Mouse (Mus musculus) thymus, postnatal 25 days (tissue): ENCODE results near the gene Bri3bp.
"Not testable (repeated sequence)": the region's sequence is repeated elsewhere in the genome, so short reads cannot be mapped to it uniquely, and the experiment has no call there.

Experiments used
- DNase-seq: peaks from one replicate; pipeline ENCODE4 v3.0.0; 2022

Bri3bp gene

GRCm38 (mm10) chr5:125441234-125442114, at the start of gene Bri3bp:
Gene Bri3bp (plus strand): TSS chr5:125441568.
- peak; percentile 78 for DNase-seq

DNA sequence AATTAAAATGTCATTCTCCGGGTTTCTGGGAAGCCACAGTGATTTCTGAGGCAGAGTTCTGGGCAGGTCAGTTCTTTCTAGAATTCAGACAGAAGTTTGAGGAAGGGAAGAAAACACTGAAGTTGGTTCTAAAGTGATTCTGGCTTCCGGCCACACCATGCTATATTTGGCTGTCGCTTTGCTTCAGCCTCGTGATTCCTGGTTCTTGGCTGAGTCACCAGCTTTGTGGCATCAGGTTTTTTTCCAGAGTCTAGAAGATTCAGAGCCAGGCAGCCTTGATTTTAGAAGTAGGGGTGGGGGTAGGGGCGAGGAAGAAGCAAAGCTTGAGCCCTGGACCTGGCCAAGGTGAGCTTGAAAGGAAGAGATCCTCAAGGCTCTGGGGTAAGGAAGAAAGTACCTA, 49.8 kb upstream of the Bri3bp start:
- DNase-seq = no peak

DNA sequence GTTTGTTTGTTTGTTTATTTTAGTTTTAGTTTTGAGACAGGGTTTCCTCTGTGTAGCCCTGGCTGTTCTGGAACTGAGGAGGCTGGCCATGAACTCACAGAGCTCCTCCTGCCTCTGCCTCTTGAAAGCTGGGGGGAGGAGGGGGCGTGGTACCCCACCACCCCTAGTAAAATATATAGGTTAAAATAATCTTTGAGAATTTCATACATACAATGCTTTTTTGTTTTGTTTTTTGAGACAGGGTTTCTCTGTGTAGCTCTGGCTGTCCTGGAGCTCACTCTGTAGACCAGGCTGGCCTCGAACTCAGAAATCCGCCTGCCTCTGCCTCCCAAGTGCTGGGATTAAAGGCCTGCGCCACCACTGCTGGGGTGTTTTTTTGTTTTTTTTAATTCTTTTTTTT, 49.2 kb upstream of the Bri3bp start:
- not testable (repeated sequence) for DNase-seq

- DNase-seq = no peak
These were observed 48.8 kb upstream of the Bri3bp start for GRCm38 (mm10) chr5:125392618-125392976.

DNA sequence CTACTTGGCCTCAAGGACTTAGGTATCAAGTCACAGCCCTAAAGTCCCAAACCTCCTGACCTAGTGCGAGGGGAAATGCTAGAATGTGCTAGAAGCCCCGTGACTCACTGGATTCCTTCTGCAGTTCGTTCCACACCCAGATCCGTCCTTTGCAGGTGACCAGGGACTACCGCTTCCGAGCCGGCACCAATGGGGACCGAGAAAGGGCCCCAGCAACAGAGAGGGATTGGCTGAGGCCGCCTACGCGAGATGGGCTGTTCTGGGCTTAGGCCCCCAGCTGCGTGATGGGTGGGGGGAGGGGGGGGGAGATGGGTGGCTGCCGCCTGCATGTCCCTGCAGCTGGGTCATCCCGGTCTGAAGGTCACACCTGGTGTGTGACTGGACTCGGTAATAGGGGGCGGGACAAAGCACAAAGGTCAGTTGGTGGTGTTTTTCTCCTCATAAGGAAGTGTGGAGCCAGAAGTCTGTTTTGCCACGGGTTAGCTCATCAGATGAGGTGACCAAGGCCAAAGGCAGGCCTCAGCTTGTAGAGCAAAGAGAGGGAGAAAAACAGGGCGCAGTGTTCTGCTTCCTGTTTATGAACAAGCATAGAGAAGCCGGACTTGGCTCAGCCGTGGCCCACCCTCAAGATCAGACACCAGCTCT, 48.3 kb upstream of the Bri3bp start:
- peak; percentile 97 for DNase-seq

- DNase-seq = peak; percentile 85
These were observed 47.5 kb upstream of the Bri3bp start for GRCm38 (mm10) chr5:125393622-125394603.

GRCm38 (mm10) chr5:125395008-125395407, 46.4 kb upstream of the Bri3bp start:
- no peak for DNase-seq

- no peak for DNase-seq
These were observed 40.5 kb upstream of the Bri3bp start for GRCm38 (mm10) chr5:125400903-125401302.

DNA sequence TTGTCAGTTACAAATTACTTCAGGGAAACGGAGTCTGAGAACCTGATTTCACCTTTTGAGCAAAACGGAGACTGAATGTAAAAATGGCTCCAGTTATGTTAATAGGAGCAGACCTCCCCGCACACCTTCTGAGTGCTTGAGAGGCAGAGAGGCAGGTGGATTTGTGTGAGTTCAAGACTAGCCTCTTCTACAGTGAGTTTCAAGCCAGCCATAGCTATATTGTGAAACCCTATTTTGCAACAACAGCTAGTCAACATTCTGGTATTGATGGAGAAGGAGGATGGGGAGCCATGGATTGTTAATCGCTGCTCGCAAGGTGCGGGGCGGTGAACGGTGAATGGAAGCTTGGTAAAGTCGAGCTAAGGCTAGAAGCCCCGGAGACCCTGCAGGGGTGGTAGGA, 38.9 kb upstream of the Bri3bp start:
- DNase-seq = no peak

GRCm38 (mm10) chr5:125402991-125403390, 38.4 kb upstream of the Bri3bp start:
- DNase-seq = no peak

DNA sequence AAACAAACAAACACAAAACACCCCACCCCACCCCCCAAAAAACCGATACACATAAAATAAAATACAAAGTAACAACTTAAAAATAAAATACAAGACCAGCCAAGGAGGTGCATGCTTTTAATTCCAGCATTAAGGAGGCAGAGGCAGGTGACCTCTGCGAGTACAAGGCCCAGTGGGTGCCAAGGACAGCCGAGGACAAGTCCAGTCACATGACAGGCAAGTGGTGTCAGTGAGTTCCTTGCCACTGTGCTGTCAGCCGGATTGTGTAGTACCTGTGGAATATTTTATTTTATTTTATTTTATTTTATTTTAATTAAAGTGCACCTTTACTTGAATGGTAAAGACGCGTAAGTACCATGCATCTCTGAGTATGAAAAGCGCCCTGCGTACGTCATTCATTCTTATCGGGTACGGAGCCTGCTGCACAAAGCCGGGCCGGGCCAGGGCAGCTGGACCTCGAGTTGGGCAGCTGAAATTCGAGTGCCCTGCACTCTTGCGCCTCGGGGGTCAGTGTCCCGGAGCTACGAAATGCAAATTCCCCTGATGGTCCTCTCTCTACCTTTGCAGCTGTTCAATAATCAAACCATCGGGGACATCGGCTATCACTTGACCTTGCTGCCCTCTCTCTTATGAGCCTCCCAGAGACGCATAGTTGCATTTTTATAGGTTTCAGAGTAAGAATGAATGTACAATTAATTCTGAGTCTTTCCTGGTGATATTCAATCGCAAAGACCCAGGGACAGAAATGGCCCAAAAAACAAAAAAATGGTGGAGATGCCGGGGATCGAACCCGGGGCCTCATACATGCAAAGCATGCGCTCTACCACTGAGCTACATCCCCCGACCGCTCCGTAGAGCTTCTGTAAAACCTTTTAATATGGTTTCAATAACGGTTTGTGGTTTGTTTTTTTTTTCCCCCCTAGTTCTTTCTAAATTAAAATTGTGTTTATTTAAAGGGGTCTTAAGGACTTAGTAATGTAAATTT, 37.6 kb upstream of the Bri3bp start:
- peak; percentile 78 for DNase-seq

- no peak for DNase-seq
These were observed 36.8 kb upstream of the Bri3bp start for GRCm38 (mm10) chr5:125404536-125404902.

- DNase-seq = peak; percentile 57
These were observed 36.3 kb upstream of the Bri3bp start for GRCm38 (mm10) chr5:125404903-125405545.

- DNase-seq = peak; percentile 87
These were observed 35.7 kb upstream of the Bri3bp start for GRCm38 (mm10) chr5:125405546-125406248.

GRCm38 (mm10) chr5:125406322-125407016, 34.9 kb upstream of the Bri3bp start:
- peak; percentile 75 for DNase-seq

- DNase-seq = no peak
These were observed 34.1 kb upstream of the Bri3bp start for GRCm38 (mm10) chr5:125407020-125407830.

- DNase-seq = no peak
These were observed 33.3 kb upstream of the Bri3bp start for GRCm38 (mm10) chr5:125407910-125408575.

GRCm38 (mm10) chr5:125408842-125409241, 32.5 kb upstream of the Bri3bp start:
- peak; percentile 89 for DNase-seq
